Mouse (Mus musculus) urinary bladder, postnatal 36 days (tissue): ENCODE results near the gene Igf1r.

ENCODE experiments used
- DNase-seq, 2 experiments: peaks; one replicate each; pipeline ENCODE4 v3.0.0; 2022; ENCODE audit warnings: low spot score in 2 of 2, mixed read lengths in 1 of 2

Gene Igf1r

GRCm38 (mm10) chr7:67952777-67953700 is at the start of gene Igf1r:
Igf1r (plus strand) TSS chr7:67952827.
- peak; percentile 30 to 47 for DNase-seq

GRCm38 (mm10) chr7:67906358-67906757 is 46.3 kb upstream of the Igf1r start:
- no peak for DNase-seq

- no peak for DNase-seq
Measured at GRCm38 (mm10) chr7:67907786-67908400, 44.7 kb upstream of the Igf1r start.

- DNase-seq, result no peak
Measured at GRCm38 (mm10) chr7:67910528-67910927, 42.1 kb upstream of the Igf1r start.

- DNase-seq, result no peak
Measured at GRCm38 (mm10) chr7:67910947-67911346, 41.7 kb upstream of the Igf1r start.

GRCm38 (mm10) chr7:67911841-67912240 is 40.8 kb upstream of the Igf1r start:
- no peak for DNase-seq

- DNase-seq, result no peak
Measured at GRCm38 (mm10) chr7:67916960-67917359, 35.7 kb upstream of the Igf1r start.

- no peak for DNase-seq
Measured at GRCm38 (mm10) chr7:67917753-67918152, 34.9 kb upstream of the Igf1r start.

- no peak for DNase-seq
Measured at GRCm38 (mm10) chr7:67919467-67919866, 33.2 kb upstream of the Igf1r start.

- no peak for DNase-seq
Measured at GRCm38 (mm10) chr7:67924215-67924614, 28.4 kb upstream of the Igf1r start.

- DNase-seq, result no peak
Measured at GRCm38 (mm10) chr7:67930132-67930531, 22.5 kb upstream of the Igf1r start.

- no peak for DNase-seq
Measured at GRCm38 (mm10) chr7:67936801-67937200, 15.8 kb upstream of the Igf1r start.

- DNase-seq, result no peak
Measured at GRCm38 (mm10) chr7:67943805-67944204, 8.8 kb upstream of the Igf1r start.

GRCm38 (mm10) chr7:67946901-67947300 is 5.7 kb upstream of the Igf1r start:
- DNase-seq, result no peak

- DNase-seq, result no peak
Measured at GRCm38 (mm10) chr7:67950346-67950814, 2.2 kb upstream of the Igf1r start.

- peak; percentile 69 to 77 for DNase-seq
Measured at GRCm38 (mm10) chr7:67950815-67951531, 1.7 kb upstream of the Igf1r start.

GRCm38 (mm10) chr7:67951532-67952035 is 1.0 kb upstream of the Igf1r start:
- peak; percentile 94 to 95 for DNase-seq

GRCm38 (mm10) chr7:67952036-67952681 is 468 bp upstream of the Igf1r start:
- DNase-seq, result peak; percentile 69 to 83

- DNase-seq, result no peak
Measured at GRCm38 (mm10) chr7:67953764-67954242, 1.2 kb downstream of the Igf1r start.

- no peak for DNase-seq
Measured at GRCm38 (mm10) chr7:67954591-67955185, 2.1 kb downstream of the Igf1r start.

- no peak for DNase-seq
Measured at GRCm38 (mm10) chr7:67955276-67955675, 2.6 kb downstream of the Igf1r start.
